Mouse (Mus musculus): Measurements from ENCODE around the gene Klk1b26.
"Not testable (repeated sequence)": the region's sequence is repeated elsewhere in the genome, so short reads cannot be mapped to it uniquely, and the experiment has no call there.

Gene Klk1b26

DNA sequence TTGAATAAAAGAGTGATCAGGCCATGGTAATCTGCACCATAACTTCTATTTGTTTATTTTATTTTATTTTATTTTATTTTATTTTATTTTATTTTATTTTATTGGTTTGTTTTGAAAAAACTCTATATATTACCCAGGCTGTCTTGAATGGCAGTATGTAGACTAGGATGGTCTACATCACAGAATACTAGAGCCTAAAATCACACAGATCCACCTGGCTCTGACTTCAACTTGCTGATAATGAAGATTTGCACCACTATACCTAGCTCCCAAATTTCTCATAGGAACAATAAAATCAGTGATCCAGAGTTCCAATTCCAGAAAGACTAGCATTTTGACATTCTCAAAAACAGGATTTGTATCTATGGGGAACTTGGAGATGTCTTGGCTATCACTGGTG, at the start of gene Klk1b26:
Klk1b26 (plus strand) TSS at position 301 of the 400 bp plus-strand sequence.
- not testable (repeated sequence) for DNase-seq (ENCODE audit: low spot score in 2 of 2)

GRCm38 (mm10) chr7:43966451-43966850, 45.5 kb upstream of the Klk1b26 start, which contains the start of gene Klk1b1:
Gene Klk1b1, plus strand, starts transcription at chr7:43966751.
- DNase-seq (ENCODE audit: low spot score in 2 of 2), result no peak

- DNase-seq (ENCODE audit: low spot score in 2 of 2), result no peak
Measured at GRCm38 (mm10) chr7:43967058-43967457, 44.9 kb upstream of the Klk1b26 start.

DNA sequence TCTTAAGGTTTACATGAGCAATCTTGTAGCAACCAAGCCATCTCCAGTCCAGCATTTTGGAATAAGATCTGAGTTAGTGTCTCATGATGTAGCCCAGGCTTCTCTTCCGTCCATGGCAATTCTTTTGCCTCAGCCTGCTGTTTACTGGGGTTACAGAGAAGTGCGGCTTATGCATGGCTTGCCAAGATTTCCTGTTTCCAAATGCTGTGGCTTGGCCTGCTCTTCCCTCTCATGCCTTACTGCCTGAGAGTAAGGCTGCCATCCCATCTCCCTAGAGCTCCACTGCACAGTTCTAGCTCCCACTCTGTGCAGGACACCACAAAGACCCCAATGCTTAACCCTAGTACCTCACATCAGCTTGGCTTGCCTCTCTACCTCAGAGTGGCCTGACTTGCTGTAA, 44.4 kb upstream of the Klk1b26 start:
- DNase-seq (ENCODE audit: low spot score in 2 of 2), result no peak

GRCm38 (mm10) chr7:43975761-43976160, 36.2 kb upstream of the Klk1b26 start, which contains the start of gene Klk1b9:
Gene Klk1b9, plus strand, starts transcription at chr7:43976061.
- not testable (repeated sequence) for DNase-seq (ENCODE audit: low spot score in 2 of 2)

DNA sequence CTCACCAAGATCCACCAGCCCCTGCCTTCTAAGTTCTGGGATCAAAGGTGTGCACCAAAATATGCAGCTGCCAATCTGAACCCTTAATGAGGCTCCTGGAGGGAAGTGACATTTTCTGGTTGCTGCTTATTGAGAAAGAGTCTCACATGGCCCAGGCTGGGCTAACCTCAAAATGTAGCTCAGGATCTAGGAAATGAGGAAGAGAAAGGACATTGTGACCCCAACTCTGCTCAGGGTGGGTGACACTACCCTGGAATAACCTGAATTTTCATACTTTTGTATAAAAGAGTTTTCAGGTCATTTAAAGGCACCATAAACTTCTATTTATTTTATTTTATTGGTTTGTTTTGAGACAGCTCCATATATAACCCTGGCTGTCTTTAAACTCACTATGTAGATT, 26.3 kb upstream of the Klk1b26 start:
- no peak for DNase-seq (ENCODE audit: low spot score in 2 of 2)

- not testable (repeated sequence) for DNase-seq (ENCODE audit: low spot score in 2 of 2)
Measured at GRCm38 (mm10) chr7:43994821-43995220, 17.1 kb upstream of the Klk1b26 start.

GRCm38 (mm10) chr7:43995577-43995976, 16.4 kb upstream of the Klk1b26 start, which contains the start of gene Klk1b11:
Gene Klk1b11, plus strand, starts transcription at chr7:43995877.
- DNase-seq (ENCODE audit: low spot score in 2 of 2), result not testable (repeated sequence)

DNA sequence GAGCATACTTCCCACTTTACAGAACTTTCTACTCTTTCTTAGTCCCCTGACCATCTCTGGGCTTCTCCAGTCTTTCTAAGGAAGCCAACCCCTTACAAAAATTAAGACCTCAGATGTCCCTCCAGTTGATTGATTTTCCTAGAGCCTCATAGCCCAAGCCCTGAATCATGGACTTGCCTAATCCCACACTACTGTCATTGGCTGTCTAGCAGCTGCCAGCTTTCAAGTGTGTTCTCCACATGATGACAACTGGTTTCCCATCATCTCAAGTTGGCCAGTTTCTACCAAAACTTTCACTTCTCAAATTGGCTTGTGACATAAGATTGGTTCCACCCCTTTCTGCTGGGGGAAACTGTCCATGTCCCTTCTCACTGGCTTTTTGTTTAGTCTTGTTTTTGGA, 7.1 kb upstream of the Klk1b26 start:
- DNase-seq (ENCODE audit: low spot score in 2 of 2), result no peak

DNA sequence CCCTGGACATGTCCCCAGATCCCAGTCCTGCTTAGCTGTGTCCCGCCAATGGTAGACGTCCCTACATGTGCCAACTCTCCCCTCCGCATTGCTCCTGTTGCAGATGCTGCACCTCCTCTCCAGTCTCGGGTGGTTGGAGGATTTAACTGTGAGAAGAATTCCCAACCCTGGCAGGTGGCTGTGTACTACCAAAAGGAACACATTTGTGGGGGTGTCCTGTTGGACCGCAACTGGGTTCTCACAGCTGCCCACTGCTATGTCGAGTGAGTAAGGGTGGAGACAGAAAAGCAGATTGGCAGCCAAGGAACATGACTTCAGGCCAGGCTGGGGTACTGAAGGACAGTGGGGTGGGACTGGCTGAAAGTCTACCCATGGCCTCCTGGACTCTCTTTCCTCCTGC, 2.7 kb downstream of the Klk1b26 start:
- DNase-seq (ENCODE audit: low spot score in 2 of 2), result not testable (repeated sequence)

DNA sequence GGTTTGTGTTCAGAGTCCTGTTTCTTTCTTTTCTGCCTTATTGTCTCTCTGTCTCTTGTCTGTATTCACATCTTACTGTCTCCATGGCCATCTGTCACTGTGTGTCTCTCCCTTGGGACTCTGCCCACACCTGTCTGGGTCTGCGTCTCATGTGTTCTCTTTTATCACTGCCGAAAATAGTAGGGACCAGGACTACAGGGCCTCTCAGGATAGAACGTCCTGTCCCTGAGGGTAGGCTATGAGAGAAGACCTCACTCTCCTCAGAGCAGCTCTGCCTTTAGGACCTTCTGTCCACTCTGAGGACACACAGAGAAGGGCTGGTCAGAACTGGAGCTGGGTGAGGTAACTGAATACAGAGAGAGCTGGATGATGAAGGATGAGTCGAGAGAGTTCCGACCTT, 3.1 kb downstream of the Klk1b26 start:
- no peak for DNase-seq (ENCODE audit: low spot score in 2 of 2)

GRCm38 (mm10) chr7:44051990-44052389, 40.0 kb downstream of the Klk1b26 start, which contains the start of gene Klk1b27:
Gene Klk1b27, plus strand, starts transcription at chr7:44052290.
- not testable (repeated sequence) for DNase-seq (ENCODE audit: low spot score in 2 of 2)

Measured in spleen, postnatal 14 days (tissue).